Mouse (Mus musculus) liver, embryonic 15.5 days (tissue): ENCODE data around the gene Nusap1. TPM values are rescaled to one million over a fixed set of nuclear protein-coding genes. Genes with fewer than 3 reads are reported as not detected.
A peak's percentile ranks its signal among the peaks of the same experiment; 100 is the strongest.
"Not testable (repeated sequence)": the region's sequence is repeated elsewhere in the genome, so short reads cannot be mapped to it uniquely, and the experiment has no call there.

Source experiments
- ATAC-seq: fragments of 200-750 bp; cut with Nextera tagmentation; 2 replicates; pipeline ENCODE4 v1.8.0; 2017; ENCODE audit warnings: moderate number of reproducible peaks, mild to moderate bottlenecking, moderate library complexity; ENCODE audit not compliant: insufficient read depth
- H3K27ac ChIP-seq: fragments of 300-500 bp; sonication (generic); replicated peaks from 2 replicates; pipeline ENCODE4 v1.5.1; 2015; ENCODE audit warnings: mild to moderate bottlenecking, inconsistent platforms
- H3K27me3 ChIP-seq: fragments of 300-500 bp; sonication (generic); 2 replicates; pipeline ENCODE4 v1.6.1; 2015; ENCODE audit warnings: mild to moderate bottlenecking, inconsistent platforms
- H3K36me3 ChIP-seq: fragments of 300-500 bp; sonication (generic); replicated peaks from 2 replicates; pipeline ENCODE4 v1.6.1; 2015; ENCODE audit warnings: moderate library complexity, mild to moderate bottlenecking, inconsistent platforms
- H3K4me1 ChIP-seq: fragments of 300-500 bp; sonication (generic); replicated peaks from 2 replicates; pipeline ENCODE4 v1.6.1; 2015; ENCODE audit warnings: inconsistent platforms
- H3K4me2 ChIP-seq: fragments of 300-500 bp; sonication (generic); 2 replicates; pipeline ENCODE4 v1.6.1; 2015; ENCODE audit warnings: moderate library complexity, mild to moderate bottlenecking, inconsistent platforms
- H3K4me3 ChIP-seq: fragments of 300-500 bp; sonication (generic); replicated peaks from 2 replicates; pipeline ENCODE4 v1.5.1; 2015; ENCODE audit warnings: mild to moderate bottlenecking, inconsistent platforms
- H3K9ac ChIP-seq: fragments of 300-500 bp; sonication (generic); 2 replicates; pipeline ENCODE4 v1.6.1; 2015; ENCODE audit warnings: moderate library complexity, mild to moderate bottlenecking, inconsistent platforms
- H3K9me3 ChIP-seq: fragments of 300-500 bp; sonication (generic); replicated peaks from 2 replicates; pipeline ENCODE4 v1.6.1; 2016; ENCODE audit warnings: inconsistent platforms
- WGBS: fragments of 180-500 bp; shearing (Covaris S2); methylation state at CpG from one replicate; pipeline ENCODE4 v1.1.7; 2015; ENCODE audit warnings: mixed read lengths; ENCODE audit not compliant: insufficient replicate concordance; 5-methylcytosine and 5-hydroxymethylcytosine counted together
- polyA plus RNA-seq: library from polyadenylated mRNA; unstranded; fragments of >200 nt; fragmentation: Nextera tagmentation; extraction: Ambion mirVana; gene quantifications from 2 replicates; pipeline ENCODE4 v1.2.1, GENCODE M21; 2015

The Nusap1 gene
- polyA plus RNA-seq, 1 experiment from 2014 or later = 94.0 TPM

DNA sequence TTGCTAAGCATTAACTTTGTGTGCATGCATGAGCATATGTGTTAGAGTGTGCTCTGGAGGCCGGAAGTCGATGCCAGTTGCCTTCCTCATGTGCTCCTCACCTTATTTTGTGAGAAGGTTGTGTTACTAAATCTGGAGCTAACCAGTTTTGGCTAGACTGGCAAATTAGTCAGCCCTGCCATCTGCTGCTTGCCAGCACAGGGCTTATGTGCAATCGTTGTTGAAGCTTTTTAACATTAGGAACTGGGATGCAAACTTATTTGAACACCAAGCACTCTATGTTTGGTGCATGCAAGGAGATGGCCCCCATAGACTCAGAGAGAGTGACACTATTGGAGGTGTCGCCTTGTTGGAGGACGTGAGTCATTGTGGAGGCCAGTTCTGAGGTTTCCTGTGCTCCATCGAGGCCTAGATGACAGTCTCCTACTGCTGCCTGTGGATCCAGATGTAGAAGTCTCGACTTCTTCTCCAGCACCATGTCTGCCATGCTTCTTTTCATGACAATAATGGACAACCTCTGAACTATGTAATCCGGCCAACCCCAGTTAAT, 21.2 kb upstream of the Nusap1 start:
- H3K4me2 ChIP-seq = peak overlapping the region; percentile 67
- no peaks in the 10 kb centered on the region for H3K9me3 ChIP-seq
- peaks cover 47% of the 10 kb centered on the region for H3K4me1 ChIP-seq
- ATAC-seq = no peak
- H3K4me3 ChIP-seq = peak overlapping the region; percentile 89; the same call in 1 of the 2 replicates
- 60% methylated on average over 8 of the region's 8 CpGs for WGBS
- H3K9ac ChIP-seq = peak overlapping the region; percentile 13; the same call in 1 of the 2 replicates
- H3K27ac ChIP-seq = peak overlapping the region; percentile 14; the same call in 1 of the 2 replicates
- peaks cover 55% of the 10 kb centered on the region for H3K36me3 ChIP-seq
- H3K27me3 ChIP-seq = no peaks in the 10 kb centered on the region

DNA sequence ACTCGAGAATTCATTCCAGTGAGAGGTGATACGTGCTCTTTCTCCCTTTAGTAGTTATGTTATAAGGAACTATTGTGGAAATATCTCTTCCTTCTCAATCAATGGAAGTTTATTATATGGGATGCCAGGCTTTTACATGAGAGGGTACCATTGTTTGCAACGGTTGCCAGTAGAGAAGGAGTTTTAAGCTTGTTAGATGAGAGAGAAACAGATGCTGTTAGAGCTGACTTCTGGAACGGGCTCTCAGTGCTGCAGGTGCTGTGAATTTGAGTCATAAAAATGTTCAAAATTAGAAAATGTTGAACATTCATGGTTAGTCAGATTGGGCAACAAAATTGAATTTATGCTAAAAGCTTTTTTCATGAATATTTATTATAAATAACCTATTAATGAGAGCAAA, 17.1 kb upstream of the Nusap1 start:
- no peak overlapping the region for H3K4me3 ChIP-seq
- peaks cover 84% of the 10 kb centered on the region for H3K36me3 ChIP-seq
- WGBS = 85% methylated on average over 4 of the region's 4 CpGs
- H3K27me3 ChIP-seq = no peaks in the 10 kb centered on the region
- ATAC-seq = no peak
- H3K4me1 ChIP-seq = peaks cover 67% of the 10 kb centered on the region
- peak overlapping the region; percentile 51 for H3K27ac ChIP-seq
- H3K9me3 ChIP-seq = no peaks in the 10 kb centered on the region
- 0 out of 2 replicates have a peak overlapping the region, but pooled peaks have one; percentile 1 for H3K4me2 ChIP-seq
- no peak overlapping the region for H3K9ac ChIP-seq

DNA sequence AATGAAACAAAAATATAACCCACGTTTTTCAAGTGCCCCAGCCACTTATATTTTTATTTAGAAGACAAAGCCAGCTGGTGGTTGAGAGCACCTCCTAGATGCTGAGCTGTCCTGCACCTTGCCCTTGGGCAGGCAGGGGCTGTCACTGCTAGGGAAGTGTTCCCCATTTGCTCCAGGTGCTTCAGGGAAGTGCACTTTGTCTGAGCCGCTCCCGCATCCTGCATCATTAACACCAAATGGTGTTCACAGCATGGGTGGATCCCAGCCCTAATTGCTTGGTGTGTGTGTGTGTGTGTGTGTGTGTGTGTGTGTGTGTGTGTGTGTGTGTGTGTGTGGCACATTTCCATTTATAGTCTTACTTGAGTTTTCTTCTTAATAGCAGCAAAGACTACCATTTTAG, 16.5 kb upstream of the Nusap1 start:
- not testable (repeated sequence) for H3K4me3 ChIP-seq, H3K27me3 ChIP-seq, H3K9ac ChIP-seq, H3K9me3 ChIP-seq, ATAC-seq
- Histone ChIP-seq H3K36me3 (peaks cover 84% of the 10 kb centered on the region), H3K27ac (peak overlapping the region; percentile 51; the same call in 1 of the 2 replicates), H3K4me2 (peak overlapping the region; percentile 36; the same call in 1 of the 2 replicates), H3K4me1 (peaks cover 68% of the 10 kb centered on the region)
- WGBS = 80% methylated on average over 3 of the region's 3 CpGs

DNA sequence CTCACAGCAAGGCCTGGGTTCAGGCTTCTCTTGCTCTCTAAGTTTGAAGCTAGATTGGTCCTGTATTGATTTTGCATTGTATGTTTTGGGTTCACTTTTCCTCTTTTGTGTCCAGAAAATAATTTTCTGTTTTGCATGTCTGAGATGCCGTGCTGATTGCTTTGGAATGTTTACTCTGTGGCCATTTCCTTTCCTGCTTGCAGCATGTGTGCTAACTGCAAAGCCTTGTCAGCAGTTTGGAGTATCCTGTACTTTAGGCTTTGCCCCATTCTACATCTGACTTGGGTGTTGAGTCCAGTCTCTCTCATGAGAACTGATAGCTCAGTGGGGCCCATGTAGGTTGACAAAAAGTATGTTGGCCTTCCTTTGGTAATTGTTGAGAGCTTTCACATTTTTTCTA, 15.6 kb upstream of the Nusap1 start:
- Histone ChIP-seq H3K27me3 (no peaks in the 10 kb centered on the region), H3K9ac (peak overlapping the region; percentile 35; the same call in 1 of the 2 replicates), H3K4me3 (no peak overlapping the region), H3K9me3 (no peaks in the 10 kb centered on the region), H3K27ac (peak overlapping the region; percentile 97), H3K4me2 (peak overlapping the region; percentile 31), H3K36me3 (peaks cover 83% of the 10 kb centered on the region), H3K4me1 (peaks cover 70% of the 10 kb centered on the region)
- ATAC-seq = no peak
- WGBS = 64% methylated on average over 1 of the region's 1 CpGs

DNA sequence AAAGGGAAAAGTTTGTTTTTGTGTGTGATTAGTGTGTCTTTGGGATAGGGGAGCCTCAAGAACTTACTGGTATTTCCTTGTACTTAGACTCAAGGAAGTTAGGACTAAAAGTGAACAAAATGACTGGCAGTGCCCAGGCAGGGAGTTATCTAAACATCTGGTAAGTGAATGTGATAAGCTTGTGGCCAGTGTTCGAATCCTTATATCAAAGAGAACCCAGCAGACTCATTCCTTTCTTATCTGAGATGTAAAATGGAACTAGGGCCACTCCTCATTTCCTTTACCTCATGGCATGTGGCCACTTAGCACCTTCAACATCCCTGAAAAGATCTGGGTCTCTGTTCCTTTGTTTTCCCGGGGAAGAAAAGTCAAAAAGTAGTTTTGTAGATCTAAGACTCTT, 14.2 kb upstream of the Nusap1 start:
- H3K36me3 ChIP-seq = peaks cover 85% of the 10 kb centered on the region
- WGBS = 27% methylated on average over 2 of the region's 2 CpGs

DNA sequence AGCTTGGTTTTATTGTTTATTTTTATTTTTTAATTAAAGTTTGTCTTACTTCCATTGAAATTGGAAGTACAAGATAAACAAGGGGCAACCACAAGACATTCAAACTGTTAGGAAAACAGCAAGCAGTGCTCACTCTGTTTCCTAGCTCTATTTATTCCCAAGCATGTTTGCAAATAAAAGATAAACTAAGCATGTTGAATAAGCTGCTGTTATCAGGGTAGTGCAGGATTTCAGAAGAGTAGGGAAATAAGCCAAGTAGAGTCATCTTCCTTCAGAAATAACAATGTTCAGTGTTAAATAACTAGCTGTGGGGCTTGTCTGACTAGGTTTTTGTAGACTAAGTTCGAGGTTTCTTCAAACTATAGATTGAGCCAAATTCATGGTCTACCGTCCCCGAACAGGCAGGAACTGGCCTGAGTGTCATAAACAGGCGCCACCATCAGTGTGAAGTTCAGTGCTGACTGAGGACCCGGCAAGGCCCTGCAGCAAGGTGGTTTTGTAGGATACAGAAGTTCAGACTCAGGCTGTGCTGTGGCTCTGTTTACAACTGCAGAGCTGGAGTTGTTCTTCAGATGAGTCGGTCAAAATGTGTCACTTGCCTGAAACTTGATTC, 12.6 kb upstream of the Nusap1 start:
- 26% methylated on average over 6 of the region's 6 CpGs for WGBS
- peaks cover 87% of the 10 kb centered on the region for H3K36me3 ChIP-seq
- H3K4me3 ChIP-seq = peak overlapping the region; percentile 20

More for the DNA sequence above, 14.2 kb upstream of the Nusap1 start:
- peak overlapping the region; percentile 50 for H3K4me2 ChIP-seq
- peaks cover 67% of the 10 kb centered on the region for H3K4me1 ChIP-seq
- H3K27me3 ChIP-seq = no peaks in the 10 kb centered on the region
- no peak overlapping the region for H3K9ac ChIP-seq
- no peak overlapping the region for H3K4me3 ChIP-seq
- H3K9me3 ChIP-seq = no peaks in the 10 kb centered on the region
- H3K27ac ChIP-seq = peak overlapping the region; percentile 97
- ATAC-seq = peak; percentile 8; the same call in 1 of the 2 replicates

DNA sequence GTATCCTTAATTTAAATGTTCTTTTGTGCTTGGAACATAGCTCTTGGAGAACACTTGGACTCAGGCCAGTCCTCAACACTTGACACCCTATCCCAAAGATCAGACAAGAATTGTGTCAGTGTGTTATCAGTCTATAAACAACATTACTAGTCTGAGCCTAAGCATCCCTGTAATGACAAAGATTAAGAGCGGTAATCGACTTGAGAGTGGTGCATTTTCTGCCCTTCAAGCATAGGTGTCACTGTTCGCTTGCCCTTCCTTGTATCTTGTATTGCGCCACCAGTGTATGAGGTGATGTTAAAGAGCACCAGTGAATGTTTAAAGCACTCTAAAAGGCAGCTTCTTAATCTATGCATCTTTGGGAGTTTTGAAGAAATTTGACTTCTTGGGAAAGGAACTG, 11.1 kb upstream of the Nusap1 start:
- 48% methylated on average over 4 of the region's 4 CpGs for WGBS
- peaks cover 54% of the 10 kb centered on the region for H3K4me1 ChIP-seq
- peak overlapping the region; percentile 97 for H3K27ac ChIP-seq

More for the DNA sequence above, 12.6 kb upstream of the Nusap1 start:
- no peaks in the 10 kb centered on the region for H3K27me3 ChIP-seq
- peaks cover 67% of the 10 kb centered on the region for H3K4me1 ChIP-seq
- peak overlapping the region; percentile 33 for H3K9ac ChIP-seq
- H3K4me2 ChIP-seq = peak overlapping the region; percentile 50
- no peaks in the 10 kb centered on the region for H3K9me3 ChIP-seq
- ATAC-seq = peak; percentile 92
- H3K27ac ChIP-seq = peak overlapping the region; percentile 97

DNA sequence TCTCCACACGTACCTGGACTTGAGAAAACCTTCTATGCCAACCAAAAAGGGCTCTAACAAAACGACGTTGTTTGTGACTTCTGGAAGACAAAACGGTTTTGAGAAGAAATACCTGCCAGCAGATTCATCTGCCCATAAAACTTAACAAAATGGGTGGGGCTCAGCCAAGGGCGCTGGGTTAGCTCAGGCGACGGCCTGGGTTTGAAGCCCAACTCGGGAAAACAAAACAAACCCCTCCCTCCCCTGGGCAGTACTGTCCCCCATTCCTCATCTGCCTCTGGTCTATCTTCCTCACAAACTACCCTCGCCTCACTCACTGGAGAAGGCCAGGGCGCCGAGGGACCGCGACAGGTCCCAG, 278 bp upstream of the Nusap1 start:
- peak; percentile 76 for ATAC-seq
- peak overlapping the region; percentile 98 for H3K27ac ChIP-seq
- H3K27me3 ChIP-seq = no peaks in the 10 kb centered on the region
- H3K4me3 ChIP-seq = peak overlapping the region; percentile 83
- H3K4me1 ChIP-seq = peaks cover 41% of the 10 kb centered on the region
- H3K9ac ChIP-seq = peak overlapping the region; percentile 88
- H3K36me3 ChIP-seq = peaks cover 44% of the 10 kb centered on the region
- WGBS = under 1% methylated on average over 13 of the region's 13 CpGs
- peak overlapping the region; percentile 73 for H3K4me2 ChIP-seq
- no peaks in the 10 kb centered on the region for H3K9me3 ChIP-seq

More for the DNA sequence above, 11.1 kb upstream of the Nusap1 start:
- H3K9ac ChIP-seq = no peak overlapping the region
- peak overlapping the region; percentile 25 for H3K4me2 ChIP-seq
- ATAC-seq = peak; percentile 43; the same call in 1 of the 2 replicates
- H3K4me3 ChIP-seq = no peak overlapping the region
- H3K9me3 ChIP-seq = no peaks in the 10 kb centered on the region
- no peaks in the 10 kb centered on the region for H3K27me3 ChIP-seq
- peaks cover 91% of the 10 kb centered on the region for H3K36me3 ChIP-seq

DNA sequence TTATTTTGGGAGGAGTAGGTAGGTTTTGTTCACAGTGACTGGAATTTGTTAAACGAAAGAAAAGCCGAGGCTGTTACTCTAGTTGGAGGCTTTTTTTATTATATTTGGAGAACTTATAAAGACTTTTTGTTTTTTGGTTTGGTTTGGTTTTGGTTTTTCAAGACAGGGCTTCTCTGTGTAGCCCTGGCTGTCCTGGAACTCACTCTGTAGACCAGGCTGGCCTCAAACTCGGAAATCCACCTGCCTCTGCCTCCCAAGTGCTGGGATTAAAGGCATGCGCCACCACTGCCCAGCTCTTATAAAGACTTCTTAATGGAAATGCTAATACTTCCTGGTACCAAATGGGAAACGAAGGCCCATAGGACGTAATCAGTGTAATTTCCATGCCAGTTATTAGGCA, 904 bp downstream of the Nusap1 start:
- peaks cover 45% of the 10 kb centered on the region for H3K36me3 ChIP-seq
- peak overlapping the region; percentile 83 for H3K4me3 ChIP-seq
- H3K4me2 ChIP-seq = peak overlapping the region; percentile 76
- peaks cover 46% of the 10 kb centered on the region for H3K4me1 ChIP-seq
- H3K27ac ChIP-seq = peak overlapping the region; percentile 85
- H3K27me3 ChIP-seq, H3K9me3 ChIP-seq, ATAC-seq: not testable (repeated sequence)
- peak overlapping the region; percentile 69 for H3K9ac ChIP-seq
- WGBS = under 1% methylated on average over 6 of the region's 6 CpGs

DNA sequence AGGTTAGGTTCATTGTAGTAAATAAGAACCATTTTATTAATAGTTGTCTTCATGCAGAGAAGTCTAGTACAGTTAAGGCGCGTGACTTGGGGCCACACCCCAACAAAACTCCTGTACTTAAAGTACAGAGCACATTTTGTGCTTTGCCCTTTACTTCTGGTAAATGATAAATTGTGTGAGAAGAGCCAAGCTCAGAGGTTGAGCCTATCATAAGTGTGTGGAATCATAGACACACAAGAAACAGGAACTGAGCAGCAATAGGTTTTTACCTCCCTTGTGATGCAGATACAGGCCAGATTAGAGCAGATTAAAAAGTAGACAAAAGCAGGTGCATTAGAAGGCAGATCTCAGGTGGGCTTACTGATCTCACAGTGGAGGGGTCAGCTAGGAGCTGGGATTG, 3.2 kb downstream of the Nusap1 start:
- WGBS = 83% methylated on average over 2 of the region's 2 CpGs
- no peak for ATAC-seq
- Histone ChIP-seq H3K36me3 (peaks cover 55% of the 10 kb centered on the region), H3K4me1 (peaks cover 39% of the 10 kb centered on the region), H3K9ac (peak overlapping the region; percentile 39), H3K4me2 (peak overlapping the region; percentile 76), H3K27me3 (no peaks in the 10 kb centered on the region), H3K27ac (no peak overlapping the region), H3K4me3 (peak overlapping the region; percentile 83), H3K9me3 (no peaks in the 10 kb centered on the region)

DNA sequence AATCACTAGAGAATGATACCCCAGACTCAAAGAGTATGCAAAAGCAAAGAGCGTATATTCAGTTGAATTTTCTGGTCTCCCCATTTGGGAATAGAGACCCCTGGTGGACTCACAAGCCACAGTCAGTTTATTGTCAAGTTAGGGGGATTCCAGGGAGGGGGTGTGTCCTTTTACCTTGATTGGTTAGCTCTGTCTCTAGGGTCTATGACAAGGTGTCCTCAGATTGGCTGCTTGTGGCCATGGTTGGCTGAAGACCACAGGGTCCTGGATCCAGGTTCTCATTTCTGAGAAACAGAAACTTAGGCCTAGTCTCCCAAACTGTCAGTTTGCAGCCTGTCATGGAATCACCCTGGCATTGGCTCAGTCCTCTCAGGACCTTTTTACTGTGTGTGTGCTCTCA, 18.7 kb downstream of the Nusap1 start:
- Histone ChIP-seq H3K27ac (no peak overlapping the region), H3K4me3 (no peak overlapping the region), H3K27me3 (no peaks in the 10 kb centered on the region), H3K4me2 (no peak overlapping the region), H3K4me1 (no peaks in the 10 kb centered on the region), H3K36me3 (peaks cover 100% of the 10 kb centered on the region), H3K9ac (no peak overlapping the region), H3K9me3 (no peaks in the 10 kb centered on the region)
- 89% methylated on average over 1 of the region's 1 CpGs for WGBS
- no peak for ATAC-seq
